Mouse (Mus musculus): ENCODE measurements at regions not wholly inside any gene's neighbourhood (a gene's known extent, or its start where the extent isn't known, plus 50 kb on each side); places are given as distances from the start of the nearest gene placed in this dataset.

DNA sequence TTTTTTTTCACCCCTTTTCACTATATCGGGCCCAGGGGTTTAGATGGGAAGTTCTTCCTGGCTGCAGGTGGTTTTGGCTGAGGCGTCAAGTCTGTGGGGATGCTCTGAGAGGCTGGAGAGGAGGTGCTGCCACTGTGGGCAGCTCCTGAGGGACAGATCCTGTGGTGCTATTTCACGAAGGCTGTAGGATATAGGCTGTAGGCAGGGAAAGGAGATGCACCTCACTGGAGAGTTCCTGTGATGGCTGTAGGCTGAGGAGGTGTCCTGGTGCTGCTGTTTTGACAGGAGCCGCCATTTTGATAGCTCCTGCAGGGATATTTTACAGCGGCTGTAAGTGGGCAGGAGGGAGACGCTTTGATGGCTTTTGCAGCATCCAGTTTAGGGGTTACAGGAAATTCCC is 280.2 kb upstream of the Msx2 start:
- H3K27me3 ChIP-seq (ENCODE audit: control insufficient read depth, insufficient read depth, insufficient read length), result peaks cover 15% of the 10 kb centered on the region
- TF ChIP-seq E2F4 (IDR thresholded peaks at IDR 0.05; ENCODE audit: insufficient read depth) (no peak), POLR2A (IDR thresholded peaks at IDR 0.05; ENCODE audit: insufficient read length, low read depth) (no peak), REST (IDR thresholded peaks at IDR 0.05; ENCODE audit: insufficient read depth, insufficient read length) (no peak), MYOG (IDR thresholded peaks at IDR 0.05; ENCODE audit: control insufficient read depth in 1 of 3, insufficient read depth in 1 of 3, insufficient read length in 2 of 3, low read depth in 2 of 3) (no peak), MAX (IDR thresholded peaks at IDR 0.05; ENCODE audit: low read depth) (no peak), SRF (IDR thresholded peaks at IDR 0.05; ENCODE audit: control insufficient read depth, insufficient read length, low read depth) (no peak), MYOD1 (IDR thresholded peaks at IDR 0.05; ENCODE audit: control insufficient read depth in 1 of 3, insufficient read length in 2 of 3, low read depth in 2 of 3) (no peak), TCF12 (IDR thresholded peaks at IDR 0.05; ENCODE audit: insufficient read depth, poor library complexity, severe bottlenecking) (no peak), TCF3 (IDR thresholded peaks at IDR 0.05; ENCODE audit: insufficient read length, low read depth) (no peak), POLR2AphosphoS2 (IDR thresholded peaks at IDR 0.05; ENCODE audit: insufficient read length, low read depth) (no peak), CEBPB (IDR thresholded peaks at IDR 0.05; ENCODE audit: insufficient read depth, poor library complexity, severe bottlenecking) (no peak), USF1 (IDR thresholded peaks at IDR 0.05; ENCODE audit: low read depth) (no peak)
- no peaks in the 10 kb centered on the region for H3K36me3 ChIP-seq (ENCODE audit: control insufficient read depth, insufficient read depth)
- H3K4me2 ChIP-seq (ENCODE audit: low read depth), result no peak overlapping the region
- no peaks in the 10 kb centered on the region for H3K79me2 ChIP-seq (ENCODE audit: control insufficient read depth, insufficient read depth)
- H3K4me3 ChIP-seq, result no peak overlapping the region
- H3ac ChIP-seq (ENCODE audit: control insufficient read depth, insufficient read length), result no peak overlapping the region

DNA sequence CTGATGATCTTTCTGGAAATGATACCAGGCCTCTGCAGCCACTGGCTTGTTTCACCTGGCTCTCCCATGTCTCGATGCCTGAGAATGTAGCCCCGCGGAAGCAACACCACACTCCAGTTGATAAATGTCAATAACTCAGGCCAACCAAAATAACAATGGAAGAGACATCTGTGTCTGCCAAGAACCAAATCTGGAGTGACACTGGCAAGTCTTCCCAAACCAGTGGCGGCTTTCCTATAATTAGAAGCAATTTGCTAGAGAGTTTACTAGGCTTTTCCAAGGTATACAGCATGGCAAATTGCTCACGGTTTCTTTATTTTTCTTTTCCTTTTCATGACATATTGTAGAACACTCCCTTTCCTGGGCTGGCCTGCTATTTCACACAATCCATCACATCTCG is 268.1 kb upstream of the Msx2 start:
- no peak overlapping the region for H3K4me3 ChIP-seq
- no peaks in the 10 kb centered on the region for H3K27me3 ChIP-seq (ENCODE audit: control insufficient read depth, insufficient read depth, insufficient read length)
- no peak overlapping the region for H3K4me2 ChIP-seq (ENCODE audit: low read depth)
- H3ac ChIP-seq (ENCODE audit: control insufficient read depth, insufficient read length), result no peak overlapping the region
- H3K79me2 ChIP-seq (ENCODE audit: control insufficient read depth, insufficient read depth), result no peaks in the 10 kb centered on the region
- H3K36me3 ChIP-seq (ENCODE audit: control insufficient read depth, insufficient read depth), result no peaks in the 10 kb centered on the region
- no peak for TF ChIP-seq USF1 (IDR thresholded peaks at IDR 0.05; ENCODE audit: low read depth)
- no peak for TF ChIP-seq MAX (IDR thresholded peaks at IDR 0.05; ENCODE audit: low read depth)
- no peak for TF ChIP-seq E2F4 (IDR thresholded peaks at IDR 0.05; ENCODE audit: insufficient read depth)
- no peak for TF ChIP-seq SRF (IDR thresholded peaks at IDR 0.05; ENCODE audit: control insufficient read depth, insufficient read length, low read depth)
- TF ChIP-seq POLR2A (IDR thresholded peaks at IDR 0.05; ENCODE audit: insufficient read length, low read depth), result no peak
- TF ChIP-seq REST (IDR thresholded peaks at IDR 0.05; ENCODE audit: insufficient read depth, insufficient read length), result no peak

DNA sequence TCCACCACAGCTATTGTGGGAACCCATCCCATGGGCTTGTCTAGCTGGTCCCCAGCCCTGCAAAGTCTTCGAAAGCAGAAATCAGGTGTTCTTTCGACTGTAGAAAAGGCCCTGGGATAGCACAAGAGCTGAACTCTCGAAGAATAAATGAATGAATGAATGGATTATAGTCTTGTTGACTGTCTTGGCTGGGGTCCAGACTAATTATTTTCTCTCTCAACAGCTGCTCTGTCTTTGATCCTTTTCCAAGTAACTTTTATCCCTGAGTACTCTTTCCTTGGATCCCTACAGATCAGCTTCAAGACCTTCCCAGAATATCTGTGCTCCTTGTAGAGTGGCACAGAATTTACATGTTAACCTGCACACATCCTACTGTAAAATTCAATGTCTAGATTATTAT is 266.3 kb upstream of the Msx2 start:
- H3K4me3 ChIP-seq, result no peak overlapping the region
- H3K4me2 ChIP-seq (ENCODE audit: low read depth), result no peak overlapping the region
- no peaks in the 10 kb centered on the region for H3K27me3 ChIP-seq (ENCODE audit: control insufficient read depth, insufficient read depth, insufficient read length)
- H3ac ChIP-seq (ENCODE audit: control insufficient read depth, insufficient read length), result no peak overlapping the region
- H3K36me3 ChIP-seq (ENCODE audit: control insufficient read depth, insufficient read depth), result no peaks in the 10 kb centered on the region
- TF ChIP-seq SRF (IDR thresholded peaks at IDR 0.05; ENCODE audit: control insufficient read depth, insufficient read length, low read depth) (no peak), USF1 (IDR thresholded peaks at IDR 0.05; ENCODE audit: low read depth) (no peak), MAX (IDR thresholded peaks at IDR 0.05; ENCODE audit: low read depth) (no peak), E2F4 (IDR thresholded peaks at IDR 0.05; ENCODE audit: insufficient read depth) (no peak), REST (IDR thresholded peaks at IDR 0.05; ENCODE audit: insufficient read depth, insufficient read length) (no peak), POLR2A (IDR thresholded peaks at IDR 0.05; ENCODE audit: insufficient read length, low read depth) (no peak), POLR2AphosphoS2 (IDR thresholded peaks at IDR 0.05; ENCODE audit: insufficient read length, low read depth) (no peak), MYOD1 (IDR thresholded peaks at IDR 0.05; ENCODE audit: control insufficient read depth in 1 of 3, insufficient read length in 2 of 3, low read depth in 2 of 3) (no peak), CEBPB (IDR thresholded peaks at IDR 0.05; ENCODE audit: insufficient read depth, poor library complexity, severe bottlenecking) (no peak), TCF12 (IDR thresholded peaks at IDR 0.05; ENCODE audit: insufficient read depth, poor library complexity, severe bottlenecking) (no peak), TCF3 (IDR thresholded peaks at IDR 0.05; ENCODE audit: insufficient read length, low read depth) (no peak)
- no peaks in the 10 kb centered on the region for H3K79me2 ChIP-seq (ENCODE audit: control insufficient read depth, insufficient read depth)

DNA sequence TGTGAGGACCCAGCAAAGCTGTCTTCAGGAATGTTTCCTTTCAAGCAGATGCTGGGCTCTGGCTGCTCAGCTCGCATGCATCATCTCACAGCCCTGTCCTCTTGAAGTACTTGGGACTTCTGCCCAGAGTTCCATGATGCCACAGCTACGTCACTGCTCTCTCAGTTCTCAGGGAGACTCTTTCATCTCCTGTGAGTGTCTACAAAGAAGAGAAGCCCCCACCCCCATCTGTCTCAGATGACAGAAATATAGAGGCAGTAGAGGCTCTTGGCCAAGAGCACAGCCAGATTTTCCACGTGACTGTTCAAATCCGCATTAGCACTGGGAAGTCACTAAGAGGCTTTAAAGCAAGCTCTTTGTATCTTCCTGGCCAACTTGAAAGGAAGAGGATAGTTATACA is 262.1 kb upstream of the Msx2 start:
- no peak overlapping the region for H3K4me2 ChIP-seq (ENCODE audit: low read depth)
- no peak overlapping the region for H3ac ChIP-seq (ENCODE audit: control insufficient read depth, insufficient read length)
- no peak overlapping the region for H3K4me3 ChIP-seq
- H3K79me2 ChIP-seq (ENCODE audit: control insufficient read depth, insufficient read depth), result no peaks in the 10 kb centered on the region
- H3K36me3 ChIP-seq (ENCODE audit: control insufficient read depth, insufficient read depth), result no peaks in the 10 kb centered on the region
- H3K27me3 ChIP-seq (ENCODE audit: control insufficient read depth, insufficient read depth, insufficient read length), result no peaks in the 10 kb centered on the region
- TF ChIP-seq SRF (IDR thresholded peaks at IDR 0.05; ENCODE audit: control insufficient read depth, insufficient read length, low read depth) (no peak), POLR2AphosphoS2 (IDR thresholded peaks at IDR 0.05; ENCODE audit: insufficient read length, low read depth) (no peak), POLR2A (IDR thresholded peaks at IDR 0.05; ENCODE audit: insufficient read length, low read depth) (no peak), TCF12 (IDR thresholded peaks at IDR 0.05; ENCODE audit: insufficient read depth, poor library complexity, severe bottlenecking) (no peak), REST (IDR thresholded peaks at IDR 0.05; ENCODE audit: insufficient read depth, insufficient read length) (no peak), MYOG (IDR thresholded peaks at IDR 0.05; ENCODE audit: control insufficient read depth in 1 of 3, insufficient read depth in 1 of 3, insufficient read length in 2 of 3, low read depth in 2 of 3) (no peak), TCF3 (IDR thresholded peaks at IDR 0.05; ENCODE audit: insufficient read length, low read depth) (no peak), E2F4 (IDR thresholded peaks at IDR 0.05; ENCODE audit: insufficient read depth) (no peak), MAX (IDR thresholded peaks at IDR 0.05; ENCODE audit: low read depth) (no peak), USF1 (IDR thresholded peaks at IDR 0.05; ENCODE audit: low read depth) (no peak), CEBPB (IDR thresholded peaks at IDR 0.05; ENCODE audit: insufficient read depth, poor library complexity, severe bottlenecking) (no peak), MYOD1 (IDR thresholded peaks at IDR 0.05; ENCODE audit: control insufficient read depth in 1 of 3, insufficient read length in 2 of 3, low read depth in 2 of 3) (no peak)

Data from myocyte (in vitro differentiated cells).